Mouse (Mus musculus) NIH3T3 (cell line): Measurements from ENCODE around the gene Rasgrp3.
"Not testable (repeated sequence)": the region's sequence is repeated elsewhere in the genome, so short reads cannot be mapped to it uniquely, and the experiment has no call there.

Experiments used
- DNase-seq: peaks from one replicate; pipeline ENCODE4 v3.0.0-alpha.2; 2012; ENCODE audit warnings: low read depth

Gene Rasgrp3

GRCm38 (mm10) chr17:75461771-75462170, 26.1 kb downstream of the Rasgrp3 start:
- DNase-seq: no peak

DNA sequence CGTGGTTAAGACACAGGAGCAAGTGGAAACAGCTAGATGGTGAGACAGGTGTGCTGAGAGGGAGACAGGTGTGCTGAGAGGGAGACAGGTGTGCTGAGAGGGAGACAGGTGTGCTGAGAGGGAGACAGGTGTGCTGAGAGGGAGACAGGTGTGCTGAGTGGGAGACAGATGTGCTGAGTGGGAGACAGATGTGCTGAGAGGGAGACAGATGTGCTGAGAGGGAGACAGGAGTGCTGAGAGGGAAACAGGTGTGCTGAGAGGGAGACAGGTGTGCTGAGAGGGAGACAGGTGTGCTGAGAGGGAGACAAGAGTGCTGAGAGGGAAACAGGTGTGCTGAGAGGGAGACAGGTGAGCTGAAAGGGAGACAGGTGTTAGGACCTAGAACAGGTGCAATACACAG, 27.5 kb downstream of the Rasgrp3 start:
- DNase-seq: not testable (repeated sequence)

GRCm38 (mm10) chr17:75463645-75464044, 27.9 kb downstream of the Rasgrp3 start:
- DNase-seq: no peak

DNA sequence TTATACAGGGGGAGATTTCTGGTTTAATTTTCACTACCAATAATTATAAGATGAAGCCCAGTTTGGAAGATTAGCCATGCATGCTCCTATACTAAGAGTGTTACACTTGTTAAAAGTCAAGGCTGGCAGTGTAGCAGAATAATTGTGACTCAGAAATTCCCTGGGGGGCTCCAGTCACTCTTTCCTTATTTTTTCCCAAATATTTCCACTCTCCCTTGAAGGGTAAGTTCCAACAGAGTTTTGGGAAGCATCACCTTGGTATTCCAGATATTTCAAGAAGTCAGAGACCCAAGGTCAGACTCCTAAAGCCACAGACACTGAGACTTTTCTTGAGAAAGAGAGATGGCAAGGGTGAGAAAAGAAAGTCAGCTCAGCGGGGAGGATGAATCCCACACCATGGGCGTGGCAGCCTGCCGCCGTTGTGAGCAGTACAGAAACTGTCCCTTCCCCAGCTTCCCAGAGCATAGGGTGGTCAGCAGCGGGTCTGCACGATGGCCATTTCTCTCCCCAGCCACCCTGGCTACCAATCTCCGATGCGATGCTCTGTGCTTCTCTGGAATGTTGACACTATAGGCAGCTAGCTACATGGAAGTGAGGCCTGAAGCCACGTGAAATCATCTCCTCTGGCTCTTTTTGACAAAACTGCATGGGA, 28.8 kb downstream of the Rasgrp3 start:
- DNase-seq: peak; percentile 53

- peak; percentile 85 for DNase-seq
Observed at GRCm38 (mm10) chr17:75464983-75465634, 29.4 kb downstream of the Rasgrp3 start.

- no peak for DNase-seq
Observed at GRCm38 (mm10) chr17:75465635-75465997, 29.9 kb downstream of the Rasgrp3 start.

DNA sequence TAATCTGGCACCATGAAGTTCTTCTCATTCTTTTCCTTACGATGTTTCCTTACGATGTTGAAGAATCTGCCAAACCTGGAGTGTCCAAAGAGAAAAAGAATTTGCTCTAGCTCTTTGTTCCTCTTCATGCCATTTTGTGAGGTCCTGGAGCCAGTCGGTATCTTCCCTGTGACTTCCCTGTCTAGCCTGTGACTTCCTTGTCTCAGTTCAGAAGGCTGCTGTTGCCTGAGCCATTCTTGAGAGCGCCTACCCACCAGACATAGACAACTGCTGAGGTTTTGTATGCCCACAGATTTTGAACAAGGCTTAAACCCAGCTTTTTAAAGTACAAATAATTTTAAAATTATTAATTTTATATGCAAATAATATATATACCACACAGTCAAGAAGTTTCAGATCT, 31.3 kb downstream of the Rasgrp3 start:
- DNase-seq: no peak

GRCm38 (mm10) chr17:75467526-75467925, 31.8 kb downstream of the Rasgrp3 start:
- peak; percentile 53 for DNase-seq

- no peak for DNase-seq
Observed at GRCm38 (mm10) chr17:75468479-75469114, 32.9 kb downstream of the Rasgrp3 start.

DNA sequence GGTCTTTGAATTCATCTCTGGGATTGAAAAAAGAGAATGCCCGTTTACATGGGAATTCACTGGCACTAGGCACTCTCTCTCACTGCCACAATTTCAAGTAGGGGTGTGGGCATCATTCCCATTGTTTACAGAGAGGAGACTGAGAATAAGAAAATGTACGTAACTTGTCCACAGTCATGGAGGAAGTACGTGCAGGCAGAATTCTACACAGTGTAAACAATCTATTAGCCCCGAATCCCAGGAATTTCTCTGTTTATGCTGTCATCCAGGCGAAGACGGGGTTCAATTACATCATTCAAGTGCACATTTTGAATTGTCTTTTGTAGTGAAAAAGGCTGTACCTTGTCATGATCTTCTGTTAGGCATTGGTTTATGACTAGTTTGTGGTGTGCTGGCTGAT, 34.6 kb downstream of the Rasgrp3 start:
- no peak for DNase-seq

DNA sequence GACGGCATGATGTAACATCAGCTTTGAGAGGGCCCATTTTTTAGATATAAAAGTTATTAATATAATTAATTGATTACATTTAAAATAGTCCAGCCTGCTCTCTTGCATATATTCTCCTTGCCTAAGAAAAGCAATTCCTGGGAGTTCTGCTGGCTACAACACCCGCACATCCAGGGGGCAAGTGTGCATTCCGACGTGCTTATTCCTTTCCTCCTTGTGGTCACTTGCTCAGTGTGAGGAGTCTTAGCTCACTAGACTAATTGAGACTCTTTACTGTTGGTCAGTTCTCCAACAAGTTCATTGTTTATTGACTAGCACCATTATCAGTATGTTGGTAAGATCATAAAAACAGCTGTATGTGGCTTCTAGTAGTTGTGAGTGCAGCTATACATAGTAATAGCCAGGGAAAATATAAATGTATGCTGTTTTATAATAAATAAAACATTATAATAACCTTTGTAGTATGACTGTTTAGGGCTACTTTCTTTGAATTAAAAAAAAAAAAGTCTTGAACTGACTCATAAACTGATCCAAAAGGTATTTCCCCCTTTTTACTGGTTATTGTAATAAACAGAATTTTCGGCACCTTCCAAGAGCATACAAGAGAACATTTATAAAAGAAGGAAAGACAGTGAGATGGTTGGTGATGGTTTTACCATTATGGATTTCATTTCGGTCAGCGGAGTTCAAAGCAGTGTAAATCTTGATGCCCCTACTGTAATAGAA, 35.4 kb downstream of the Rasgrp3 start:
- DNase-seq: peak; percentile 37

DNA sequence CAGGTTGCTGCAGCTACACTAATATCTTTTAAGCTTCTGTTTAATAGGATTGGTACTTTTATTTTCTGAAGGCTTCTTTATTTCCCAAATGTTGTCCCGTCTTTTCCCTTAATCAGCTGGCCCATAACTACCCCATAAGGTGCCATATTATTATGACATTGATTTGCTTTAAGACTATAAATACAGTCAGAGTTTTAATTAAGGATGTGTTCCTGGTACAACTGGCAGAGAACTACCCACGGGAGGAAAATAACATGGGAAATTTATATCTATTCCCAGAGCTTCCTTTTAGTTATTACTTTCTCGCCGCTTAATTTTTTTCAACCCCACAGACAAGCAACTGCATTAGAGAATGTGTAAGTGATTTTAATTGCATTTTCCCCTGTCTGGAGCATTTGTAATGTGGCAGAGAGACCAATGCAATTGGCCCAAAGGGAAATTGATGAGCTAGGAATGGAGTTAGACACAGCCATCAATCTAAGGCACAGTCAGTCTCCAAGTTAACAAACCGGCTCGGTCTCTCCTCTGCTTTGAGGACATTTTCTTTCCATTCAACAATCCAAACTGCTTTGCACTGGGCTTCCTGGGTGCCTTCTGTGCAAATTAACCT, 36.1 kb downstream of the Rasgrp3 start:
- no peak for DNase-seq

DNA sequence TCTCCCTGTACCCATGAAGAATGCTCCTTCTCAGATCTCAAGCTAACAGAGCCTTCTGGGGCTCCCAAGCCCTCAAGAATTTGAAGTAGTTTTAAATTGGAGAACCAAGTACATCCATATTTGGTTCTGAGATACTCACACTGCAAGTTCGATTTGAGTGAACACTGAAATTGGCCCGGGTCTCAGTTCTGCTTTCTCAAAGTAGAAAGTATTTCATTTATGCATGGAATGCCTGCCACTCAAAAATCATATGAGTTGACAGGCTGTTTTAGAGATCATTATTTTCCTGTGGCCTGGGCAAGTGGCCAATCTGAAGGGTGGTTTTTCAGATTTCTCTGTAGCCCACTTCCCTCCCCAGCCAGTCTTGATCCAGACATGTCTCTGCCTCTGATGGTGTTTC, 36.7 kb downstream of the Rasgrp3 start:
- peak; percentile 80 for DNase-seq

DNA sequence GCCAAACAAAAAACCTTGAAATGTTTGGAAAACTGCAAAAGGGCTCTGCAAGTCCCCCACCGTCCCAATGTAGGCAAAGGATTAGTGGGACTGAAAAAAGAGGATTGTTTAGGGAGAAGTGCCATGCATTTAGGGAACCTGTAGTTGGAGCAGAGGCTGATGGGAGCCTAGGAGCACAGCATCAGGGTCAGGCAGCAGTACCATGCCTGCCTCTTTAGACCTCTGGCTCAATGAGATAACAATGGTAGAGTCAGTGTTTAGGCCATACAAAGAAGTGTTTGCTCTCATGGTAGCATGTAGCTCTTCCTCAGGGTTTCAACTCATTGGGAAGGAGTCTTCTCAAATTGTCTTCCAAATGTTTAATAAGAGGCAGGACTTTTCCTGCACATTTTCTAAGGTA, 40.3 kb downstream of the Rasgrp3 start:
- DNase-seq: no peak

DNA sequence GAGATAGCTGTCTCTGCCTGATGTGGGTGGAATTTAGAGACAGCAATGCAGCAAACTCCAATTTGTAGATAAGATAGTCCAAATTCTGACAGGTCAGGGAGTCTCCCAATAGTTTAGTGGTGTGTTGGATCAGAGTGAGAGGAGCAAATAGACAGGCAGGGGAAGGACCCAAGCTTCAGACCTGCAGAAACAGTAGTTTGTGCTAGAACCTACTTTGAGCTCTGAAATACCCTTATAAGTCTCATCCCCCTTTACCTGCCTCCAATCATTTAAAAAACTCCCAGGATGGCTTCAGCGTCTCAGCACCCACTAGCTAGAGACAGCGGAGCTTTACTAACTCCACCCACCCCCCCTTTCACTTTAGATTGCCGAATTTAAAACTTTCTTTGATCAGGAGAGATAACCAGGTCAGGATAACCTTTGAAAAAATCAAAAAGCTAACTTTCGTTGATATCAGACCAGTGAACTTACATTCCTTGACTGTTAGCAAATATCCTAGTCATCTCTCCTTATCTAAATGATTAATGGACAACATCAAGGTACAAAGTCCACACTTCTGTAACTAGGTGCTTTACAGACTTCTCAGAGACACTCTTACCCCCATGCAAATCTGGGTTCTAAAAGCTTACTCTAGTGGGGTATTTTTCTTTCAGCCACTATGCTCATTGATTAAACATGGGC, 41.2 kb downstream of the Rasgrp3 start:
- DNase-seq: no peak

GRCm38 (mm10) chr17:75477655-75478054, 42.0 kb downstream of the Rasgrp3 start:
- no peak for DNase-seq

DNA sequence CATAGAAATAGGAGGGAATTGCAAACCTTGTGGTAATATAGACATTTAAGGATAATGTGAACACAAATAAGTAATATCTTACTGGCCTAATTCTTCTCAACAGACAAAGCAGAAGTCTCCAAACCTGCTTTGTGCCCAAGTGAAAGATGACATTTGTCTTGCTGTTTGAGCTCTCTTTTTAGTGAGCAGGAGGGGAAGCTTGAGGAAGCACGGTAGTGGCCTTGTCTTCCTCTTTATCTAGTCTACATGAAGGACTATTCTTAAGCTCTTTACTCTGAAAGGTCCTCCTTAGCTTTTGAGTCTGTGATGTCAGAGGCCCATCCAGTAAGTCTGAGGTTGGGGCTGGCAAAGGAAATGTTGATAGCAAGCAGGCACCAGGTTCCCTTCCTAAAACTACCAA, 43.1 kb downstream of the Rasgrp3 start:
- no peak for DNase-seq

- no peak for DNase-seq
Observed at GRCm38 (mm10) chr17:75479663-75480062, 44.0 kb downstream of the Rasgrp3 start.

- no peak for DNase-seq
Observed at GRCm38 (mm10) chr17:75480379-75480778, 44.7 kb downstream of the Rasgrp3 start.

GRCm38 (mm10) chr17:75486205-75486604, 50.5 kb downstream of the Rasgrp3 start:
- DNase-seq: no peak

- DNase-seq: no peak
Observed at GRCm38 (mm10) chr17:75495213-75495612, 59.5 kb downstream of the Rasgrp3 start.

DNA sequence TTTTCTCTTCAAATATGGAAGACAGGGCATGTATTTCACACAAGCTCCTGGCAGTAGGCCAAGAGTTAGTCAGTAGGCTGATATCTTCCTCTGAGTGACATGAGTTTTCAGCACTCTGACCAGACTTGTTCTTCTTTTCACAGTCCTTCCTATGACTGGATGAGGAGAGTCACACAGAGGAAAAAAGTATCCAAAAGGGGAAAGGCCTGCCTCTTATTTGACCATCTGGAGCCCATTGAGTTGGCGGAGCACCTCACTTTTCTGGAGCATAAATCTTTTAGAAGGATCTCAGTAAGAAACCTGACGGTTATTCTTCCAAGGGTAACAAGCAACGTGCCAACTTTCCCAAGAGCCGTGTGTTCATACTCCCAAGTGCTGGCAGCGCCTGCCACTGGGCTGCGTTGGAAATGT, 62.5 kb downstream of the Rasgrp3 start:
- peak; percentile 87 for DNase-seq
